Mouse (Mus musculus) ES-E14 (cell line): ENCODE data around the gene Acbd7. TPM values are rescaled to one million over a fixed set of nuclear protein-coding genes. Genes with fewer than 3 reads are reported as not detected.

Experiments
- DNase-seq: peaks from one replicate; pipeline ENCODE4 v3.0.0-alpha.2; 2013; ENCODE audit warnings: low read depth, low spot score
- H3K27ac ChIP-seq: 2 replicates; pipeline ENCODE4 v1.5.1; 2012; ENCODE audit warnings: low read depth, mild to moderate bottlenecking, low read length, moderate library complexity, mixed read lengths; ENCODE audit not compliant: poor library complexity, insufficient read depth, severe bottlenecking
- H3K36me3 ChIP-seq: 2 replicates; pipeline ENCODE4 v1.6.1; 2012; ENCODE audit warnings: mild to moderate bottlenecking, low read length, moderate library complexity, mixed read lengths; ENCODE audit not compliant: control insufficient read depth, poor library complexity, insufficient read depth, severe bottlenecking
- H3K4me1 ChIP-seq, 2 experiments: fragments of 150-350 bp in 1 of 2; sonication (generic) in 1 of 2; 2 replicates each; pipeline ENCODE4 v1.6.1; 2012; ENCODE audit warnings: low read length in 2 of 2, mild to moderate bottlenecking in 1 of 2, mixed read lengths in 1 of 2; ENCODE audit not compliant: control insufficient read depth in 2 of 2, insufficient read depth in 2 of 2, poor library complexity in 1 of 2
- H3K4me3 ChIP-seq, 2 experiments: fragments of 150-350 bp in 1 of 2; sonication (generic) in 1 of 2; 2 replicates each; pipeline ENCODE4 v1.5.1; 2012; ENCODE audit warnings: low read length in 2 of 2, low read depth in 1 of 2, mild to moderate bottlenecking in 1 of 2, mixed read lengths in 1 of 2; ENCODE audit not compliant: insufficient read depth in 1 of 2, poor library complexity in 1 of 2, severe bottlenecking in 1 of 2
- H3K9ac ChIP-seq: 2 replicates; pipeline ENCODE4 v1.6.1; 2012; ENCODE audit warnings: low read depth, mild to moderate bottlenecking, low read length, mixed read lengths; ENCODE audit not compliant: poor library complexity, insufficient read depth, severe bottlenecking
- H3K9me3 ChIP-seq: fragments of 150-350 bp; sonication (generic); 2 replicates; pipeline ENCODE4 v1.6.1; 2012; ENCODE audit warnings: low read depth, mild to moderate bottlenecking, low read length; ENCODE audit not compliant: control insufficient read depth, insufficient read depth
- CHD2 ChIP-seq: IDR thresholded peaks from 2 replicates; pipeline ENCODE4 v1.6.1; 2014; ENCODE audit warnings: mild to moderate bottlenecking, low read depth, low read length, inconsistent platforms
- HCFC1 ChIP-seq: IDR thresholded peaks from 2 replicates; pipeline ENCODE4 v1.6.1; 2012; ENCODE audit warnings: low read length, inconsistent platforms, borderline replicate concordance; ENCODE audit not compliant: insufficient read depth
- MAFK ChIP-seq: IDR thresholded peaks from 2 replicates; pipeline ENCODE4 v1.6.1; 2014; ENCODE audit warnings: mild to moderate bottlenecking, low read depth, low read length, inconsistent platforms; ENCODE audit not compliant: insufficient read depth
- ZC3H11A ChIP-seq: IDR thresholded peaks from 2 replicates; pipeline ENCODE4 v1.6.1; 2012; ENCODE audit warnings: low read depth, mild to moderate bottlenecking, inconsistent platforms, low read length, borderline replicate concordance
- ZNF384 ChIP-seq: IDR thresholded peaks from 2 replicates; pipeline ENCODE4 v1.6.1; 2012; ENCODE audit warnings: low read depth, low read length, inconsistent platforms
- in situ Hi-C, 2 experiments: fragments of 600-800 bp; cut with MboI; formaldehyde crosslinking; loops; one replicate each; pipeline ENCODE4 v1.15.1; 2025; ENCODE audit warnings: low sequenced_read_pairs in 2 of 2, inconsistent platforms in 1 of 2; ENCODE audit not compliant: unreplicated experiment in 2 of 2
- total RNA-seq: library from RNA; depleted of rRNA; stranded (reverse); fragments of 300-350 nt; gene quantifications from 2 replicates; pipeline ENCODE4 v1.2.3, GENCODE M21; 2012

The Acbd7 gene
- total RNA-seq, 1 experiment = 3.7 TPM

DNA sequence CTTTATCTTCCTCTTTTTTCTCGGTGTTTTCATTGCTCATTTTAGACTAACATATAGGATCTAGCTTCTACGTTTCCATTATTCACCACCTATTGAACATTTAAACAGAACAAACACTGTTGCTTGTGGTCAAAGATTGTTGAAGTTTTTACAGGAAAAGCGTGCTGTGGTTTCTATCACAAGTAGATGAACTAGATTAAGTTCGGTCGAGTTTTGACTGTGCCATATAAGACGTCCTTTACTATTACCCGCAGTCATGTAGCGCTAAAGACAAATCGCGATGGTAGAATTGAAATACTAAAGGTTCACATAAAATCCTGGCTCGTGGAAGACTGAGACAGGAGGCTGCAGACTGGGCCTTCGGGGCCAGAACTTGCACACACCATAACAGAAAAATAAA, 2.2 kb upstream of the Acbd7 start:
- in situ Hi-C loops = no loop called here
- no peak overlapping the region for H3K9ac ChIP-seq

DNA sequence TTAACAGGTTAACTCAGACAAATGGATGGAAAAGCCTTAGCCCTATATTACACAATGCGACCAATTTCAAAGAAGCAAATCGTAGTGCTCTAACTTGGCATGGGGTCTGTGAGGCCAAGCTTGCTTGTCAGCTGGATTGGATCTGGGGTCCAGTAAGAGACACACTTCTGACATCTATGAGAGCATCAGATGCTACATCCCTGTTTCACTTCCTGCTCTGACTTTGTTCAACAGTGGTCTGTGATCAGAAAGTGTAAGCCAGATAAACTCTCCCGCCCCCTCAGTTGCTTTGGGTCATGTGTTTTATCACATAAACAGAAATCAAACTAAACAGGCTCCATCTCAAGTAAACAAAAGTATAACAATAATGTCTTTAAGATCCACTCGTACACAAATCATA, 12.5 kb downstream of the Acbd7 start:
- H3K4me1 ChIP-seq = no peaks in the 10 kb centered on the region
- no peak overlapping the region for H3K4me3 ChIP-seq
- TF ChIP-seq CHD2 (no peak), ZC3H11A (no peak), MAFK (no peak), HCFC1 (no peak), ZNF384 (no peak)
- H3K9ac ChIP-seq = no peak overlapping the region
- H3K27ac ChIP-seq = no peak overlapping the region
- in situ Hi-C loops = no loop called here
- H3K36me3 ChIP-seq = no peaks in the 10 kb centered on the region
- no peak for DNase-seq
- no peaks in the 10 kb centered on the region for H3K9me3 ChIP-seq

More for the DNA sequence above, 2.2 kb upstream of the Acbd7 start:
- H3K9me3 ChIP-seq = no peaks in the 10 kb centered on the region
- no peak overlapping the region for H3K4me3 ChIP-seq
- peaks cover 0 to 4% of the 10 kb centered on the region in 2 experiments; a peak in 2 of 4 replicates for H3K4me1 ChIP-seq
- DNase-seq = no peak
- H3K27ac ChIP-seq = no peak overlapping the region
- peaks cover 10% of the 10 kb centered on the region for H3K36me3 ChIP-seq
- no peak for TF ChIP-seq ZNF384
- TF ChIP-seq ZC3H11A = no peak
- TF ChIP-seq HCFC1 = no peak
- no peak for TF ChIP-seq CHD2
- no peak for TF ChIP-seq MAFK

DNA sequence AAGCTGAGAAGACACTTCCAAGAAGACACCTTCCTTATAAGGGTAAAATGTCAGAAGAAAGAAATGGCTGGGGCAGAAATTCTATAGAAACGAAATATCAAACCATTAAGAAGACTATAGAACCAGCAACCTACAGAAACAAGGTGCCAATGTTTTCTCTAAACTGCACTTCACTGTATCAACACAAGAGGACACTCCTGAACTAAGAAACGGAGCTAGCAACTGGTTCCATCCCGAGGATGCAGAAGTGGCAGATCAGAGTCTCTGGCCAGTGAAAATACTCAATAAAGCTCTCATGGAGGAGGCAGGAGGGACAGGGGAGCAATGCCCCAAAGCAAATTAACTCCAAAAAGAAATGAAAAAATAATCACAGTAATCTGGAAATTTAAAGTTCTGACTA, 13.0 kb downstream of the Acbd7 start:
- Histone ChIP-seq H3K4me3 (no peak overlapping the region), H3K9ac (no peak overlapping the region), H3K27ac (no peak overlapping the region), H3K4me1 (no peaks in the 10 kb centered on the region), H3K9me3 (no peaks in the 10 kb centered on the region), H3K36me3 (no peaks in the 10 kb centered on the region)
- no peak for TF ChIP-seq CHD2
- peak; percentile 77; the same call in 1 of the 2 replicates for TF ChIP-seq ZC3H11A
- in situ Hi-C loops = no loop called here
- DNase-seq = no peak

DNA sequence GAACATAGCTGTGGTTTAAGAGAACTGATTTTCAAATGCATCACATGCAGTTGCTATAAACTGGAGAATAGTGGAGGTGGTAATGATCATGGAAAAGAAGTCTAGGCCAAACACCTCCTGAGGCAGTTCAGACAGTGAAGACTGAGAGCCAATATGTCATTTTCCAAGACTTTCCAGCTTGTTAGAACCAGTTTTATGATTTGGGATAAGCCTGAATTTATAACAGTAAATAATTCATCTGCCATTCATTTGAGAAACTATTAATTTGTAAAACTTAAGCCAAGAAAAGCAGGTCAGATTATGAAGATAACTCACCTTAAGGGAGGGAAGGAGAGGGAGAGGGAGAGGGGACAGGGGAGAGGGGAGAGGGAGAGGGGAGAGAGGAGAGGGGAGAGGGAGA, 17.2 kb downstream of the Acbd7 start:
- no peak overlapping the region for H3K27ac ChIP-seq
- in situ Hi-C loops = no loop called here
- no peak overlapping the region for H3K4me3 ChIP-seq
- no peaks in the 10 kb centered on the region for H3K36me3 ChIP-seq
- H3K9me3 ChIP-seq = no peaks in the 10 kb centered on the region
- no peak overlapping the region for H3K9ac ChIP-seq
- DNase-seq = no peak
- TF ChIP-seq CHD2 = no peak
- TF ChIP-seq MAFK = no peak
- TF ChIP-seq ZNF384 = no peak
- TF ChIP-seq ZC3H11A = no peak
- no peak for TF ChIP-seq HCFC1
- H3K4me1 ChIP-seq = no peaks in the 10 kb centered on the region

DNA sequence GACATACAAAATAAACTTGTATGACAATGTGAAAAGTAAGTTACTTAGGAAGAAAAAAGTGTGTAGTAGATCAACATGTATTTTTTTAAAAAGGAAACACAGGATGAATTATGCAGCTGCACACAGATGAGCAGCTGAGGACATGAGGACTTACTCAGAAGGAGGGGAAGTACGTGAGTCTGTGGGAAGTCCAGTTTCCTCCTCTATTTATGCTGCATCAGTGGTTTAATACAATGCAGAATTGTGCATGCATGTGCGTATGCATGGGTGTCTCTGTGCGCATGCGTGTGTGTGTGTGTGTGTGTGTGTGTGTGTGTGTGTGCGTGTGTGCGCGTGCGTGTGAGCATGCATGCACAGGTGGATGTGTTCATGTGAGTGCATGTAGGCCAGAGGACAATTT, 19.8 kb downstream of the Acbd7 start:
- in situ Hi-C loops = no loop called here
- Histone ChIP-seq H3K4me1 (no peaks in the 10 kb centered on the region), H3K9ac (no peak overlapping the region), H3K9me3 (no peaks in the 10 kb centered on the region), H3K36me3 (no peaks in the 10 kb centered on the region), H3K27ac (no peak overlapping the region), H3K4me3 (no peak overlapping the region)
- TF ChIP-seq MAFK (no peak), ZC3H11A (no peak), CHD2 (no peak)
- no peak for DNase-seq
